Mouse (Mus musculus): ENCODE data around the gene Isg20l2. TPM values are rescaled to one million over a fixed set of nuclear protein-coding genes. Genes with fewer than 3 reads are reported as not detected.
A peak's percentile ranks its signal among the peaks of the same experiment; 100 is the strongest.

Isg20l2 gene
- 19.4 TPM for polyA plus RNA-seq (2012; fragmentation: generic; extraction: Trizol)

DNA sequence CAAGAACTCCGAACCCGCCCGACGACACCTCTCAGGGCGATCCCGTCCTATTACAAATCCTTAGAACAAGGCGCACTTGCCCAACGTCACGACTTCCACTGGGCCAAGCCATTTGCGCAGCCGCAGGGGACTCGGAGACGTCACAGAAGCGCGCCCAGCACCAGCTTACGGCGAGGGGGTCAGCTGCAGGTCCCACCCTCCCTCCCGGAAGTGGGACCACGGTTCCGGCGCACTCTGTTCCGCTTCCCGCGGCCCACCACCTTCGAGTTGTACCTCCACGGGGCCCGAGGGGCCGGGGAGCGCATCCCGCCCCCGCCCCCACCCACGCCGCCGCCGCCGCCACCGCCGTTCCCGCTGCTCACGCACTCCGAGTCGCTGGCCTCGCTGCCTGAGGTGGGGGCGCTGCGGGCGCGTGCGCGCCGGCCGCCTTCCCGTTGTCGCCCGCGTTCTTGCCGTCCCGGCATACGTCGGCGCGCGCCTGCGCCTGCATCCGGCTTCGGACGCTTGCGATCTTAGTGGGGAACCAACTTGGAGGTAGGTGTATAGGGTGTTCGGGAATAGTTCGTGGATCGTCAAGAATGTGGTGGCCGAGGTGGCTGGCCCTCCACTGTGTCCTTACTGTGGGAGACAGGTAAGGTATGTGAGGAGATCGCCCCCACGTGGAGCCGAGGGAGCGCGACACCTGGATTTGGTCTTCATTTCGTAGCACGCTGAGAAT is at the start of gene Isg20l2, which contains the start of gene Rrnad1:
Gene Isg20l2 (plus strand): TSS at position 237 of the 718 bp plus-strand sequence.
Gene Rrnad1 (minus strand): TSS at position 640 of the 718 bp plus-strand sequence.
- Histone ChIP-seq H3K79me2 (ENCODE audit: control insufficient read depth, insufficient read depth) (peaks cover 55% of the 10 kb centered on the region), H3K4me2 (ENCODE audit: low read depth) (peak within 1 kb of the TSS; percentile 100), H3ac (ENCODE audit: control insufficient read depth, insufficient read length) (peak within 1 kb of the TSS; percentile 79), H3K27me3 (ENCODE audit: control insufficient read depth, insufficient read depth, insufficient read length) (no peaks in the 10 kb centered on the region), H3K36me3 (ENCODE audit: control insufficient read depth, insufficient read depth) (peaks cover 25% of the 10 kb centered on the region), H3K4me3 (peak within 1 kb of the TSS; percentile 96)
- TF ChIP-seq MYOD1 (IDR thresholded peaks at IDR 0.05; ENCODE audit: control insufficient read depth in 1 of 3, insufficient read length in 2 of 3, low read depth in 2 of 3) = peak in 1 of 3 experiments; percentile 13
- TF ChIP-seq USF1 (IDR thresholded peaks at IDR 0.05; ENCODE audit: low read depth) = no peak
- no peak for TF ChIP-seq TCF3 (IDR thresholded peaks at IDR 0.05; ENCODE audit: insufficient read length, low read depth)
- TF ChIP-seq POLR2AphosphoS2 (IDR thresholded peaks at IDR 0.05; ENCODE audit: insufficient read length, low read depth) = peak; percentile 93
- peak; percentile 89 for TF ChIP-seq SRF (IDR thresholded peaks at IDR 0.05; ENCODE audit: control insufficient read depth, insufficient read length, low read depth)
- no peak for TF ChIP-seq E2F4 (IDR thresholded peaks at IDR 0.05; ENCODE audit: insufficient read depth)
- no peak for TF ChIP-seq CEBPB (IDR thresholded peaks at IDR 0.05; ENCODE audit: insufficient read depth, poor library complexity, severe bottlenecking)
- peak; percentile 79 for TF ChIP-seq POLR2A (IDR thresholded peaks at IDR 0.05; ENCODE audit: insufficient read length, low read depth)
- no peak for TF ChIP-seq TCF12 (IDR thresholded peaks at IDR 0.05; ENCODE audit: insufficient read depth, poor library complexity, severe bottlenecking)
- peak in 2 of 3 experiments; percentile 53 to 64 for TF ChIP-seq MYOG (IDR thresholded peaks at IDR 0.05; ENCODE audit: control insufficient read depth in 1 of 3, insufficient read depth in 1 of 3, insufficient read length in 2 of 3, low read depth in 2 of 3)
- no peak for TF ChIP-seq REST (IDR thresholded peaks at IDR 0.05; ENCODE audit: insufficient read depth, insufficient read length)

DNA sequence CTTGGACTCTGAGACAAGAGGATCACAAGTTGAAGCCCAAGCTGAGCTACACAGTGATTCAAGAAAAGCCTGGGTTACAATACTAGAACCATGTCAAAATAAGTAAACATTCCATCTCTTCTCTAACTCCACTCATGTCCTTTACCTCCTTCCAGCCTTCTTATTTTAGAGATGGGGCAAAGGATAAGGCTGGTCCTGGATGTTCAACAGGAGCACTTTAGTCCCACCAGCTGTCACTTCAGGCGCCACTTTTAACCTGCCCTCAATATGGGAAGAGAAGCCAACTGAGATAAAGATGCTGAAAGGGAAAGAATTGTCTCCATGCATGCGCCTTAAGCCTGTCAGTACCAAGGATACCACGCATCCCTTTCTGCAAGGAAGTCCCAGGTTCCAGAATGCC is 45.8 kb upstream of the Isg20l2 start:
- no peaks in the 10 kb centered on the region for H3K27me3 ChIP-seq (ENCODE audit: control insufficient read depth, insufficient read depth, insufficient read length)
- TF ChIP-seq USF1 (IDR thresholded peaks at IDR 0.05; ENCODE audit: low read depth) (no peak), MAX (IDR thresholded peaks at IDR 0.05; ENCODE audit: low read depth) (no peak)
- peaks cover 53% of the 10 kb centered on the region for H3K79me2 ChIP-seq (ENCODE audit: control insufficient read depth, insufficient read depth)
- peak overlapping the region; percentile 95 for H3K4me3 ChIP-seq
- peak overlapping the region; percentile 89 for H3K4me2 ChIP-seq (ENCODE audit: low read depth)
- H3K36me3 ChIP-seq (ENCODE audit: control insufficient read depth, insufficient read depth) = peaks cover 12% of the 10 kb centered on the region
- H3ac ChIP-seq (ENCODE audit: control insufficient read depth, insufficient read length) = peak overlapping the region; percentile 39

DNA sequence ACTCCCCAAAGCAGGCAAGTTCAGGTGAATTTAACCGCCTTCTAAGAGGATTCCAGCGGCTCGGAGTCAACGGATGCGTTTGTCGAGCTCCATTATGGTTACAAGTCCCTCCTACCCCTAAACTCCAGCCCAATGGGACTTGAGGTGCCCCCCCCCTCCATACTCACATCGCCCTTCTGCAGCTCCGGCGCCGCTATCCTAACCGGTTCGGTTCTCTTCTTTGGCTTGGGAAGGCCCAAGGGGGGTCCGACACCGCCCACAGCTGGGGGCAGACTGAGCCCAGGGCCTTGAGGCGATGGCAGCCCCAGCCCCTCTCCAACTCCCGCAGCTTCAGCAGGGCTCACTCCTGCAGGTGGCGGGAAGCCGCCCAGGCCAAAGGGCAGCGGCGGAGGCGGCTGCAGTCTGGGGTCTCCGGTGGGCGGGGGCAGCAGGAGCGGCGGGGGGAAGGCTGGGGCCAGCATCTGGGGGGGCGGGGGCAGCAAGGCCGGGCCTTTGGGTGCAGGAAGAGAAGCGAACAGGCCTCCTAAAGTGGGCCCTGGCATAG is 45.3 kb upstream of the Isg20l2 start:
- Histone ChIP-seq H3K4me3 (peak overlapping the region; percentile 95), H3K4me2 (ENCODE audit: low read depth) (peak overlapping the region; percentile 89), H3K36me3 (ENCODE audit: control insufficient read depth, insufficient read depth) (peaks cover 11% of the 10 kb centered on the region), H3K27me3 (ENCODE audit: control insufficient read depth, insufficient read depth, insufficient read length) (no peaks in the 10 kb centered on the region), H3K79me2 (ENCODE audit: control insufficient read depth, insufficient read depth) (peaks cover 51% of the 10 kb centered on the region), H3ac (ENCODE audit: control insufficient read depth, insufficient read length) (peak overlapping the region; percentile 39)
- TF ChIP-seq REST (IDR thresholded peaks at IDR 0.05; ENCODE audit: insufficient read depth, insufficient read length) (no peak), POLR2A (IDR thresholded peaks at IDR 0.05; ENCODE audit: insufficient read length, low read depth) (no peak), TCF12 (IDR thresholded peaks at IDR 0.05; ENCODE audit: insufficient read depth, poor library complexity, severe bottlenecking) (no peak), MAX (IDR thresholded peaks at IDR 0.05; ENCODE audit: low read depth) (no peak), MYOG (IDR thresholded peaks at IDR 0.05; ENCODE audit: control insufficient read depth in 1 of 3, insufficient read depth in 1 of 3, insufficient read length in 2 of 3, low read depth in 2 of 3) (no peak)

DNA sequence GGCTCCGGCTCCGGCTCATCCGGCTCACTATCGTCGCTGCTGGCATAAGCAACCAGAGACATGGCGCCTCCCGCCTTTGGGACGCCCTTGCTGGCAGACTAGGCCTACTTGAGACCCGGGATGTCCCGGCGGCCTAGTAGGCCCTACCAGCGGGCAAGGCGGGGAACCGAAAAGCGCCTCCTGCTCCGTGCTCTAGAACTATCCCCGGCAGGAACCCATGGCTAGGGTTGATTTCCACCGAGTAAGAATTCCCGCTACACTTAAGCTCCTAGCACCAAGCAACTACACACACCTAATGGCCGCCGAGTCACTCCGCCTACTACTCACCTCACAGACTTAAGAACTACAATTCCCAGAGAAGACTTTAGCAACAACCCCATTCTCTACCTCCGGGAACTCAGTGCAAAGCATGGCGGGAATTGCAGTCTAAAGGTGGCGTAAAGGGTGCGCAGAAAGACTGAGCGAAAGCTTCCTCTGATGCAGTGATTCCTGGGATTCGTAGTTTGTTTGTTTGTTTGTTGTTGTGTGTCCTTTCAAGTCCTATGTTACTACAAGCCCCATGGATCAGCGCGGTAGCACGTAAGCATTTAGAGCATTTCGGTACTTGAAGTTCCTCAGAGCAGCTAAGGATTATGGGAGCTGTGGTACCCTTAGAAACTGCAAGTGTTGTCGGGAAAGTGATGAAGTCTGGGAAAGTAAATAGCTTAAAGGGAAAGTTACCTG is 44.7 kb upstream of the Isg20l2 start, which contains the start of gene Prcc:
Gene Prcc (minus strand): TSS at position 328 of the 723 bp plus-strand sequence.
- Histone ChIP-seq H3K4me2 (ENCODE audit: low read depth) (peak within 1 kb of the TSS; percentile 89), H3K36me3 (ENCODE audit: control insufficient read depth, insufficient read depth) (peaks cover 5% of the 10 kb centered on the region), H3K79me2 (ENCODE audit: control insufficient read depth, insufficient read depth) (peaks cover 44% of the 10 kb centered on the region), H3ac (ENCODE audit: control insufficient read depth, insufficient read length) (peak within 1 kb of the TSS; percentile 39), H3K4me3 (peak within 1 kb of the TSS; percentile 95), H3K27me3 (ENCODE audit: control insufficient read depth, insufficient read depth, insufficient read length) (no peaks in the 10 kb centered on the region)
- no peak for TF ChIP-seq TCF3 (IDR thresholded peaks at IDR 0.05; ENCODE audit: insufficient read length, low read depth)
- no peak for TF ChIP-seq E2F4 (IDR thresholded peaks at IDR 0.05; ENCODE audit: insufficient read depth)
- TF ChIP-seq POLR2A (IDR thresholded peaks at IDR 0.05; ENCODE audit: insufficient read length, low read depth) = no peak
- TF ChIP-seq TCF12 (IDR thresholded peaks at IDR 0.05; ENCODE audit: insufficient read depth, poor library complexity, severe bottlenecking) = no peak
- TF ChIP-seq SRF (IDR thresholded peaks at IDR 0.05; ENCODE audit: control insufficient read depth, insufficient read length, low read depth) = no peak

DNA sequence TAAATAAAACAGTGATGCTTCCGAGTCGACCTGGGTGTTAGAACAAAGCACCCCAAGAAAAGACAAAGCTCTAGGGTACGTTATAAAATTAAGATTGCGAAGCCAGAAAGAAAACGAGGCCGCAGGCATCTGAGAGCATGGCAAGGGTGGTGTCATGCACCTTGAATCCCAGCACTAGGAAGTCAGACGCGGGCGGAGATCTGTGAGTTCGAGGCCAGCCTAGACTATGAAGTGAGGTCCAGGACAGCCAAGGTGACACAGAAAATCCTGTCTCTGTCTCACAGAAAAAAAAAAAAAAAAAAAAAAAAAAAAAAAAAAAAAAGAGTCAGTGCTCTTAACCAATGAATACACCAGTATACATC is 44.1 kb upstream of the Isg20l2 start:
- Histone ChIP-seq H3K27me3 (ENCODE audit: control insufficient read depth, insufficient read depth, insufficient read length) (no peaks in the 10 kb centered on the region), H3K4me2 (ENCODE audit: low read depth) (peak overlapping the region; percentile 73), H3K4me3 (peak overlapping the region; percentile 95), H3ac (ENCODE audit: control insufficient read depth, insufficient read length) (no peak overlapping the region), H3K36me3 (ENCODE audit: control insufficient read depth, insufficient read depth) (no peaks in the 10 kb centered on the region), H3K79me2 (ENCODE audit: control insufficient read depth, insufficient read depth) (peaks cover 39% of the 10 kb centered on the region)
- TF ChIP-seq CEBPB (IDR thresholded peaks at IDR 0.05; ENCODE audit: insufficient read depth, poor library complexity, severe bottlenecking) (no peak), MYOG (IDR thresholded peaks at IDR 0.05; ENCODE audit: control insufficient read depth in 1 of 3, insufficient read depth in 1 of 3, insufficient read length in 2 of 3, low read depth in 2 of 3) (no peak), MAX (IDR thresholded peaks at IDR 0.05; ENCODE audit: low read depth) (no peak), POLR2AphosphoS2 (IDR thresholded peaks at IDR 0.05; ENCODE audit: insufficient read length, low read depth) (no peak), SRF (IDR thresholded peaks at IDR 0.05; ENCODE audit: control insufficient read depth, insufficient read length, low read depth) (no peak), TCF3 (IDR thresholded peaks at IDR 0.05; ENCODE audit: insufficient read length, low read depth) (no peak), POLR2A (IDR thresholded peaks at IDR 0.05; ENCODE audit: insufficient read length, low read depth) (no peak), REST (IDR thresholded peaks at IDR 0.05; ENCODE audit: insufficient read depth, insufficient read length) (no peak), TCF12 (IDR thresholded peaks at IDR 0.05; ENCODE audit: insufficient read depth, poor library complexity, severe bottlenecking) (no peak), MYOD1 (IDR thresholded peaks at IDR 0.05; ENCODE audit: control insufficient read depth in 1 of 3, insufficient read length in 2 of 3, low read depth in 2 of 3) (no peak), E2F4 (IDR thresholded peaks at IDR 0.05; ENCODE audit: insufficient read depth) (no peak), USF1 (IDR thresholded peaks at IDR 0.05; ENCODE audit: low read depth) (no peak)
